Mouse (Mus musculus) lung, embryonic 16.5 days (tissue): ENCODE measurements around the gene Tmem235. TPM values are rescaled to one million over a fixed set of nuclear protein-coding genes. Genes with fewer than 3 reads are reported as not detected.

Experiments used
- ATAC-seq: fragments of 200-750 bp; cut with Nextera tagmentation; 2 replicates; pipeline ENCODE4 v1.8.0; 2017; ENCODE audit warnings: low read depth, mild to moderate bottlenecking, moderate library complexity
- H3K27ac ChIP-seq: fragments of 300-500 bp; sonication (generic); 2 replicates; pipeline ENCODE4 v1.5.1; 2014; ENCODE audit warnings: mild to moderate bottlenecking, control low read depth, low read length
- H3K27me3 ChIP-seq: fragments of 300-500 bp; sonication (generic); 2 replicates; pipeline ENCODE4 v1.6.1; 2014; ENCODE audit warnings: low read depth, low read length, mixed read lengths; ENCODE audit not compliant: control insufficient read depth, insufficient read depth
- H3K36me3 ChIP-seq: fragments of 300-500 bp; sonication (generic); 2 replicates; pipeline ENCODE4 v1.6.1; 2014; ENCODE audit warnings: low read length; ENCODE audit not compliant: control insufficient read depth, insufficient read depth
- H3K4me1 ChIP-seq: fragments of 300-500 bp; sonication (generic); replicated peaks from 2 replicates; pipeline ENCODE4 v1.6.1; 2014; ENCODE audit warnings: low read length, mixed read lengths; ENCODE audit not compliant: control insufficient read depth, insufficient read depth
- H3K4me2 ChIP-seq: fragments of 300-500 bp; sonication (generic); 2 replicates; pipeline ENCODE4 v1.6.1; 2014; ENCODE audit warnings: low read depth, low read length, control low read depth
- H3K4me3 ChIP-seq: fragments of 300-500 bp; sonication (generic); 2 replicates; pipeline ENCODE4 v1.5.1; 2014; ENCODE audit warnings: mild to moderate bottlenecking, low read length, control low read depth
- H3K9ac ChIP-seq: fragments of 300-500 bp; sonication (generic); 2 replicates; pipeline ENCODE4 v1.6.1; 2014; ENCODE audit warnings: low read length, control low read depth
- H3K9me3 ChIP-seq: fragments of 300-500 bp; sonication (generic); 2 replicates; pipeline ENCODE4 v1.6.1; 2016; ENCODE audit warnings: low read length; ENCODE audit not compliant: control insufficient read depth
- WGBS: fragments of 180-500 bp; shearing (Covaris S2); extraction: QIAGEN DNeasy Blood & Tissue Kit; methylation state at CpG from one replicate; pipeline ENCODE4 v1.1.7; 2014; 5-methylcytosine and 5-hydroxymethylcytosine counted together
- polyA plus RNA-seq: library from polyadenylated mRNA; unstranded; fragments of >200 nt; fragmentation: Nextera tagmentation; extraction: Ambion mirVana; gene quantifications from 2 replicates; pipeline ENCODE4 v1.2.1, GENCODE M21; 2015

Tmem235 gene
- polyA plus RNA-seq, 1 experiment from 2014 or later, result not detected

DNA sequence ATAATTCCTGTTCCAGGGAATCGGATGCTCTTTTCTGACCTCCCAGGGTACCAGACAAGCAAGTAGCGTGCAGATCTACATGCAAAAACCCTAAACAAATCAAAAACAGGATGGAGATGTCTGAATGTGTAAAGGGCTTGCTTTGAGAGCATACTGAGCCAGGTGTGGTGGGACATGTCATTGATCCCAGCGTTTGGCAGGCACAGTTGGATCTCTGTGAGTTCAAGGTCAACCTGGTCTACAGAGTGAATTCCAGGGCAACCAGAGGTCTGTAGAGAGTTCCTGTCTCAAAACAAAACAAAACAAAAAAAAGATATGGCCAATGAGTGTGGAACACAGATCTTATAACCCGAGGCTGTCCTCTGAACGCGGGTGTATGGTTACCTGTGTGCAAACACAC is 37.1 kb upstream of the Tmem235 start:
- Histone ChIP-seq H3K4me3 (no peak overlapping the region), H3K4me2 (no peak overlapping the region), H3K9me3 (no peaks in the 10 kb centered on the region), H3K27me3 (no peaks in the 10 kb centered on the region), H3K9ac (no peak overlapping the region), H3K4me1 (peaks cover 50% of the 10 kb centered on the region), H3K36me3 (peaks cover 22% of the 10 kb centered on the region), H3K27ac (peak overlapping the region; percentile 0; the same call in 1 of the 2 replicates)
- ATAC-seq, result no peak
- WGBS, result 84% methylated on average over 6 of the region's 6 CpGs

DNA sequence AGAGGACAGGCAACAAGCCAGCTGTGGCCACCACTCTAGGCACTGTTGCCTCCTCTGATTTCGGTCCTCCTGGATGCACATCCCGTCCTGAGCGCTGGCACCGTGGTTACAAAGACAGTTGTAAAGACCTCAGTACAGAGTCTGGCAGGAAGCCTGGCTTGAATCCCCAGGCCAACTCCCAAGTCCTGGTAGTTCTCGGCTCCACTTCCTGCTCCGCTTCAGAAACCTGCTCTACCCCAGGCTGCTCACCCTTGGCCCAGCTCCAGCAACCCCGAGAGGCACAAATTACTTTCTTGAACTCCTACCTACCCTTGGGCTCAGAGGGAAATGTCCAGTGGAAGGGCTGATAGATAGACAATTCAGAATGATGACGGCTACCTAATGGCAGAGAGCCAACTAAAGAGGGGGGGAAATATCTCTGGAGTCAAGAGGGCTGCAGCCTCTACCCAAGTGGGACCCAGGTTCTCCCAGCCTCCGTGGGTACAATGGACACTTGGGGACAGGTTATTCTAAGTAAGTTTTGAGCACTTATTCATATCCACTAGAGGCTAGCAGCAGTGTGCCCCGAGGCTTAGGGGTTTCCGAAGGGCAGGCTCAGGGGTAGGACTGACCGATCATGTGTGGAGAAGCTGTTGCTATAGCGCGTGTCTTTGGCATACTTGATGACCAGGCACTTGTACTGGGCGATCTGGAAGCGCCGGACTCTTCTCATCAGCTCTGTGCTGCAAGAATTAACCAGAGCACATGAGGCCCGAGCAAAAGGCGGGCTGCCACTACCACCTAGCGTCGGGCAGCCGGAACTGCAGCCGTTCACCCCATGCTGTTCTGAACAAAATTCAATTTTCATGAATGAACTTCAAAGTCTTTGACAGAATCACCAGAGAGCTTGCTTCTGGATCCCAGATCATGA is 36.2 kb upstream of the Tmem235 start:
- no peaks in the 10 kb centered on the region for H3K9me3 ChIP-seq
- peak overlapping the region; percentile 84 for H3K9ac ChIP-seq
- peak overlapping the region; percentile 71 for H3K4me3 ChIP-seq
- WGBS, result 8% methylated on average over 23 of the region's 23 CpGs
- peak overlapping the region; percentile 85 for H3K4me2 ChIP-seq
- peak; percentile 55 for ATAC-seq
- peaks cover 18% of the 10 kb centered on the region for H3K36me3 ChIP-seq
- H3K27ac ChIP-seq, result peak overlapping the region; percentile 92
- H3K4me1 ChIP-seq, result peaks cover 59% of the 10 kb centered on the region
- no peaks in the 10 kb centered on the region for H3K27me3 ChIP-seq

DNA sequence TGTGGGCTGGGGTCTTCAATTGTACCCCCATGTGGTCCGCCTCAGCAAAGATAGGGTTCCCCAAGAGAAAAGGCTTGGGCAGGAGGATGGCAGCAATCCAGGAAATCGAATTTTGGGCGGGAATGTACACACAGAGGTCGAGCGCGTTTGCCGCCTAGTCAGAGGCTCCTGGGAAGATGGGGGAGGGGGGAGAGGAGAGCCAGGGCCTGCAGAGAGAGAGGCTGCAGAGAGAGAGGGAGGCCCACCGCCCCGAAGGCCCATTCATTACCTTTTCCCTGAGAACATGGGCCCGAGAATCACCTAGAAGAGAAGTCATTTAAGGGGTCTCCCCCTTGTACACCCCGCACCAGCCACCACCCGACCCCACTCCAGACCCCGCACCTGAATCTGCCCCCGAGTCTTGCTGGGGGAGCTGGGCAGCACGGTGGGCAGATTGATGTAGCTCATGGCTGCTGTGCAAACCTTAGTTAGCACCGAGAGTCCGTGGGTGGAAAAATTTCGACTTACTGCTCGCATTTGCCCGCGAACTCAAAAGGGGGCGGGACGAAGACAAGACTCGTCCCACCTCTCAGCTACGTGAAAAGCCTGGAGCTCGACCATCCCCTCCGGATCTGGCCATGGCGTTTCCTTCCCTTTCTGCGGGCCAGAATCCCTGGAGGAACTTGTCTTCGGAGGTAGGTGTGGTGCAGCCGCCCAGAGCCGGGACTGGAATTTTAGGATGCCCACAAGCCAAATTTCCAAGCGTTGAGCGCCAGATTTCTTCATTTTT is 35.0 kb upstream of the Tmem235 start, which contains the start of the genes Afmid and Tk1:
TSS of gene Afmid (plus strand) at position 592 of the 769 bp plus-strand sequence.
TSS of gene Tk1 (minus strand) at position 760 of the 769 bp plus-strand sequence.
- peak; percentile 70 for ATAC-seq
- Histone ChIP-seq H3K9me3 (no peaks in the 10 kb centered on the region), H3K36me3 (peaks cover 13% of the 10 kb centered on the region; the same call in 1 of the 2 replicates), H3K27me3 (no peaks in the 10 kb centered on the region), H3K9ac (peak within 1 kb of the TSS; percentile 84), H3K27ac (peak within 1 kb of the TSS; percentile 92), H3K4me3 (peak within 1 kb of the TSS; percentile 71), H3K4me1 (peaks cover 71% of the 10 kb centered on the region), H3K4me2 (peak within 1 kb of the TSS; percentile 85)
- WGBS, result under 1% methylated on average over 34 of the region's 34 CpGs

DNA sequence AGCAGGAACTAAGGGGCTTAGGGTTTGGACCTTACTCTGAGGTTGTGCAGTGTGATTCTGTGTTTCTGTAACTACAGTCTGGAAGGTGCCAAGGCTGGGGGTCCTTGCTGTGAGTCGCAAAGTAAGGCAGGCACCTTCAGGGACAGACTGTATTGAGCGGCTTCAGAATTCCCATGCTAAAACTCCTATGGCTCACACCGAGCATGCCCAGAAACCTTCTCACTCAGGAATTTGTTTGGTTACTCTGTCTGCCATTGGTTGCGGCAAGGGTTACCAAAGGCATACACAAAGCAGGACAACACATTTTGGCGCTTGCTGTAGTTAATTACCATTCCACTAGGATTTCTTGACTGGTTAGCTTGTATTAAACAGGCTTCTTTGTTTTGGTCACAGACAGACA is 34.4 kb upstream of the Tmem235 start:
- H3K4me2 ChIP-seq, result peak overlapping the region; percentile 85
- peak overlapping the region; percentile 84 for H3K9ac ChIP-seq
- peaks cover 77% of the 10 kb centered on the region for H3K4me1 ChIP-seq
- ATAC-seq, result peak; percentile 6; the same call in 1 of the 2 replicates
- H3K9me3 ChIP-seq, result no peaks in the 10 kb centered on the region
- no peaks in the 10 kb centered on the region for H3K27me3 ChIP-seq
- H3K27ac ChIP-seq, result peak overlapping the region; percentile 92
- 5% methylated on average over 5 of the region's 5 CpGs for WGBS
- peaks cover 8% of the 10 kb centered on the region; the same call in 1 of the 2 replicates for H3K36me3 ChIP-seq
- peak overlapping the region; percentile 71 for H3K4me3 ChIP-seq

DNA sequence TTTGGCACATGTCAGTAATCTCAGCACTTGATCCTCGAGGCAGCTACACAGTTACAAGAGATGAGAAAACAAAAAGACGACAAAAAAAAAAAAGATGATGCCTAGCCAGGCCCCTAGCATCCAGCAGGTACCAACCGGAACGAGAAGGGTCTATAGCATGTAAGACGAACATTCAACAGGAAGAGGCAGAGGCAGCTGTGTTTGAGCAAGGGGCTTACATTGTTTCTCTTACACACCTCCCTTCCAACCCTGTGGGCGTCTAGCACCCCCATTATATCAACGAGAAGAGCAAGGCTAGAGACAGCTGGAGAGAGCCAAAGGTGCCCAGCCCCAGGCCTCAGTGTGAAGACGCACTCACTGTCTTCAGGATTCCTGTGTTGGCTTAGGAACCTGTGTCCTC is 33.6 kb upstream of the Tmem235 start:
- Histone ChIP-seq H3K9ac (no peak overlapping the region), H3K4me2 (peak overlapping the region; percentile 85; the same call in 1 of the 2 replicates), H3K36me3 (peaks cover under 1% of the 10 kb centered on the region; the same call in 1 of the 2 replicates), H3K4me1 (peaks cover 78% of the 10 kb centered on the region), H3K27ac (no peak overlapping the region), H3K27me3 (no peaks in the 10 kb centered on the region), H3K4me3 (no peak overlapping the region), H3K9me3 (no peaks in the 10 kb centered on the region)
- no peak for ATAC-seq
- WGBS, result 37% methylated on average over 8 of the region's 8 CpGs

DNA sequence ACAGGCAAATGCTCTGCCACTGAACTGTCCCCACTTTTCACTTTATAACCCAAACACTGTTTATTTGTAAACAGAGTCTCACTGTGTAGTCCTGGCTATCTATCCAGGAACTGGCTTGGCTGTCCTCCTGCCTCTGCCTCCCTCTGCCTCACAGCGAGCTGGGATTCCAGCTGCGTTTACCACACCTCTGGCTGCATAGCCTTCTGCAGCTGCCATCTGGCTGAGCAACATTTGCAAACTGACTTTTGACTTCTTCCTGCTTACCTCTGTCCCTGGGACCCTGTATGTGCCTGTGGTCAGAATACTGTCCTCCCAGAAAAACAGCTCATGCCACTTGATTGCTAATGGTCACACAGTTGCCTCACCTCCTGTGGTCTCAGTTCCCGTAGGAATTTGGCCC is 33.2 kb upstream of the Tmem235 start:
- no peaks in the 10 kb centered on the region; the same call in 1 of the 2 replicates for H3K36me3 ChIP-seq
- H3K4me3 ChIP-seq, result no peak overlapping the region
- H3K4me1 ChIP-seq, result peaks cover 83% of the 10 kb centered on the region
- no peaks in the 10 kb centered on the region for H3K27me3 ChIP-seq
- no peaks in the 10 kb centered on the region for H3K9me3 ChIP-seq
- 0 out of 2 replicates have a peak overlapping the region, but pooled peaks have one; percentile 8 for H3K9ac ChIP-seq
- WGBS, result 39% methylated on average over 3 of the region's 3 CpGs
- peak overlapping the region; percentile 7; the same call in 1 of the 2 replicates for H3K27ac ChIP-seq
- no peak overlapping the region for H3K4me2 ChIP-seq
- no peak for ATAC-seq

DNA sequence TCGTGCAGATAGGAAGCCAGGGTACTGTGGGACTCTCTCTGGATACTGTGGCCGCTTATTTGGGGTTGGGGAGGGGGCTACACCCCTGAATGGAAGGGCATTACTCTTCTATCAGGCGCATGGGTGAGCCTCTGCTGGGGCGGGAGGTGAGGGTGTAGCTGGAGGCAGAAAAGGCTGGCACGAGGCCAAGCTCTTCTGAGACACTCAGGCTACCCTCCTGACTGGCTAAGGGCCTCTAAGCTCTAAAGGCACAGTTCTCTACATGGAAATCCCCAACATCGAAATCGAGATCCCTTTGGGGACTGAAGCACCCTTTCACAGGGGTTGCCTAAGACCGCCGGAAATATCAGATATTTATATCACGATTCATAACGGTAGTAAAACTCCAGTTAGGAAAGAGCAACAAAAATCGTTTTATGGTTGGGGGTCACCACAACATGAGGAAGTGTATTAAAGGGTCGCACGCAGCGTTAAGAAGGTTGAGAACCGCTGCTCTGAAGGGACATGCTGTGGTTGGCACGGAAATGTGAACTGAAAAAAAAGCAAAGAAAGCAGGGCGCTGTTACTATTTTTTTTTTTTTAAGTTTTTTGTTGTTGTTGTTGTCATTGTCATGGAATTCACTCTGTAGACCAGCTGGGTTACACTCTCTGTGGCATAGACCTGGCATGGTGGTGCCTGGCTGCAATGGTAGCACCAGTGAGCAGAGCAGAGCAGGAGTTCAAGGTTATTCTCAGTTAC is 32.2 kb upstream of the Tmem235 start:
- H3K9ac ChIP-seq, result peak overlapping the region; percentile 10; the same call in 1 of the 2 replicates
- H3K4me3 ChIP-seq, result no peak overlapping the region
- H3K36me3 ChIP-seq, result no peaks in the 10 kb centered on the region; the same call in 1 of the 2 replicates

DNA sequence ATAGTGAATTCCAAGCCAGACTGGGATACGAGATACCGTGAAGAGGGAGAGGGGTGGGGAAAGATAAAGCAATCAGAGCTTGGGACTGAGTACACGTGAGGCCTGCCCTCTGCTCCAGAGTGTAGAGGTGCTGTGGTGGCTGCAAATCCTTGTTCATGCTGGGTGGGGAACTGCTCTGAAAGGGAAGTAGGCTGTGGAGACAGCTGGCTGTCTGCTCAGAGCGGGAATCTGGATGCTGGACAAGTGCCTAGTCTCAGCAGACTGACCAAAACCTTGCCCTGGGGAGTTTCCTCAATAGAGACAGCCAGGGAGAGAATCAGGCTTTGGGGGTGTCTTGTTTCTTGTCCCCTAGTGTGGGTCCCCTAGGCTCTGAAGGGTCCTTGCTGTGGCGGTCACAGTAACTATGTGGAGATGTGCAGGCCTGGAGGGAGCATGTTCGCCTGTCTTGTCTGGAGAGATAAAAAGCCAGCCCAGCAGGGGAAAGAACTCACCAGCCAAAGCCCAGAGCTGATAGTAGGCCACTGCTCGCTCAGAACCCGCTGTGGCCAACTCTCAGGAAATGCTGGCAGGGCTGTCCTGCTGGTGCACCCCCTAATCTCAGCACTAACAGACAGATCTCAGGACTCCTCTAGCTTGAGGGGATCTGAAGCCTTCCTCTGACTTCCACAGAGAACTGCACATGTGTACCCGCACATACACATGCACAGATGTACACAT is 31.5 kb upstream of the Tmem235 start:
- Histone ChIP-seq H3K4me1 (peaks cover 68% of the 10 kb centered on the region), H3K36me3 (no peaks in the 10 kb centered on the region), H3K9me3 (no peaks in the 10 kb centered on the region), H3K27ac (peak overlapping the region; percentile 88), H3K9ac (peak overlapping the region; percentile 10; the same call in 1 of the 2 replicates), H3K4me3 (no peak overlapping the region), H3K27me3 (no peaks in the 10 kb centered on the region), H3K4me2 (no peak overlapping the region)
- WGBS, result 29% methylated on average over 9 of the region's 9 CpGs
- ATAC-seq, result peak; percentile 10

More for the DNA sequence above, 32.2 kb upstream of the Tmem235 start:
- peaks cover 73% of the 10 kb centered on the region for H3K4me1 ChIP-seq
- 43% methylated on average over 18 of the region's 18 CpGs for WGBS
- ATAC-seq, result peak; percentile 15
- H3K27me3 ChIP-seq, result no peaks in the 10 kb centered on the region
- H3K4me2 ChIP-seq, result no peak overlapping the region
- peak overlapping the region; percentile 88 for H3K27ac ChIP-seq
- no peaks in the 10 kb centered on the region for H3K9me3 ChIP-seq
